Mouse (Mus musculus): ENCODE measurements at regions not wholly inside any gene's neighbourhood (a gene's known extent, or its start where the extent isn't known, plus 50 kb on each side); places are given as distances from the start of the nearest gene placed in this dataset.
"Not testable (repeated sequence)": the region's sequence is repeated elsewhere in the genome, so short reads cannot be mapped to it uniquely, and the experiment has no call there.

- DNase-seq (ENCODE audit: low read depth, low spot score): not testable (repeated sequence)
These were observed 167.4 kb downstream of the Kif21a start for GRCm38 (mm10) chr15:90882349-90882748.

- DNase-seq (ENCODE audit: low read depth, low spot score): no peak
These were observed 180.3 kb downstream of the Kif21a start for GRCm38 (mm10) chr15:90869452-90869851.

GRCm38 (mm10) chr15:90853763-90854162 lies 174.5 kb upstream of the Cpne8 start:
- DNase-seq (ENCODE audit: low read depth, low spot score): not testable (repeated sequence)

GRCm38 (mm10) chr15:90851991-90852390 lies 172.8 kb upstream of the Cpne8 start:
- DNase-seq (ENCODE audit: low read depth, low spot score): no peak

GRCm38 (mm10) chr15:90841471-90841870 lies 162.2 kb upstream of the Cpne8 start:
- peak; percentile 16 for DNase-seq (ENCODE audit: low read depth, low spot score)

- no peak for DNase-seq (ENCODE audit: low read depth, low spot score)
These were observed 156.4 kb upstream of the Cpne8 start for GRCm38 (mm10) chr15:90835586-90835985.

GRCm38 (mm10) chr15:90827816-90828215 lies 148.6 kb upstream of the Cpne8 start:
- no peak for DNase-seq (ENCODE audit: low read depth, low spot score)

GRCm38 (mm10) chr15:90822306-90822705 lies 143.1 kb upstream of the Cpne8 start:
- DNase-seq (ENCODE audit: low read depth, low spot score): no peak

- DNase-seq (ENCODE audit: low read depth, low spot score): no peak
These were observed 140.9 kb upstream of the Cpne8 start for GRCm38 (mm10) chr15:90819949-90820655.

GRCm38 (mm10) chr15:90818161-90818560 lies 138.9 kb upstream of the Cpne8 start:
- no peak for DNase-seq (ENCODE audit: low read depth, low spot score)

GRCm38 (mm10) chr15:90813907-90814306 lies 134.7 kb upstream of the Cpne8 start:
- no peak for DNase-seq (ENCODE audit: low read depth, low spot score)

- DNase-seq (ENCODE audit: low read depth, low spot score): no peak
These were observed 131.1 kb upstream of the Cpne8 start for GRCm38 (mm10) chr15:90810341-90810740.

GRCm38 (mm10) chr15:90808236-90808635 lies 129.0 kb upstream of the Cpne8 start:
- no peak for DNase-seq (ENCODE audit: low read depth, low spot score)

GRCm38 (mm10) chr15:90798056-90798455 lies 118.8 kb upstream of the Cpne8 start:
- no peak for DNase-seq (ENCODE audit: low read depth, low spot score)

GRCm38 (mm10) chr15:90789941-90790340 lies 110.7 kb upstream of the Cpne8 start:
- DNase-seq (ENCODE audit: low read depth, low spot score): no peak

- DNase-seq (ENCODE audit: low read depth, low spot score): no peak
These were observed 105.5 kb upstream of the Cpne8 start for GRCm38 (mm10) chr15:90784741-90785140.

- no peak for DNase-seq (ENCODE audit: low read depth, low spot score)
These were observed 88.3 kb upstream of the Cpne8 start for GRCm38 (mm10) chr15:90767521-90767920.

- DNase-seq (ENCODE audit: low read depth, low spot score): not testable (repeated sequence)
These were observed 85.3 kb upstream of the Cpne8 start for GRCm38 (mm10) chr15:90764501-90764900.

GRCm38 (mm10) chr15:90733891-90734290 lies 54.7 kb upstream of the Cpne8 start:
- DNase-seq (ENCODE audit: low read depth, low spot score): no peak
